Mouse (Mus musculus) hindbrain, embryonic 10.5 days (tissue): ENCODE results near the gene Npat. TPM values are rescaled to one million over a fixed set of nuclear protein-coding genes. Genes with fewer than 3 reads are reported as not detected.

Source experiments
- DNase-seq: peaks from one replicate; pipeline ENCODE4 v3.0.0-alpha.2; 2017; ENCODE audit warnings: low spot score
- H3K27ac ChIP-seq: fragments of 300-500 bp; sonication (generic); 2 replicates; pipeline ENCODE4 v1.5.1; 2016; ENCODE audit warnings: mild to moderate bottlenecking, moderate library complexity
- H3K27me3 ChIP-seq: fragments of 300-500 bp; sonication (generic); 2 replicates; pipeline ENCODE4 v1.6.1; 2016; ENCODE audit warnings: mild to moderate bottlenecking; ENCODE audit not compliant: poor library complexity, insufficient read depth, severe bottlenecking
- H3K36me3 ChIP-seq: fragments of 300-500 bp; sonication (generic); 2 replicates; pipeline ENCODE4 v1.6.1; 2016; ENCODE audit warnings: mild to moderate bottlenecking, moderate library complexity
- H3K4me1 ChIP-seq: fragments of 300-500 bp; sonication (generic); replicated peaks from 2 replicates; pipeline ENCODE4 v1.6.1; 2016; ENCODE audit warnings: mild to moderate bottlenecking
- H3K4me3 ChIP-seq: fragments of 300-500 bp; sonication (generic); 2 replicates; pipeline ENCODE4 v1.5.1; 2016; ENCODE audit warnings: mild to moderate bottlenecking, moderate library complexity
- H3K9me3 ChIP-seq: fragments of 300-500 bp; sonication (generic); 2 replicates; pipeline ENCODE4 v1.6.1; 2016; ENCODE audit warnings: mild to moderate bottlenecking, moderate library complexity
- WGBS: fragments of 180-500 bp; shearing (Covaris S2); methylation state at CpG from one replicate; pipeline ENCODE4 v1.1.7; 2016; 5-methylcytosine and 5-hydroxymethylcytosine counted together
- polyA plus RNA-seq: library from polyadenylated mRNA; unstranded; fragments of >200 nt; fragmentation: Nextera tagmentation; extraction: Ambion mirVana; gene quantifications from 2 replicates; pipeline ENCODE4 v1.2.1, GENCODE M21; 2016

The Npat gene
- polyA plus RNA-seq, 1 experiment from 2014 or later = 13.6 TPM

DNA sequence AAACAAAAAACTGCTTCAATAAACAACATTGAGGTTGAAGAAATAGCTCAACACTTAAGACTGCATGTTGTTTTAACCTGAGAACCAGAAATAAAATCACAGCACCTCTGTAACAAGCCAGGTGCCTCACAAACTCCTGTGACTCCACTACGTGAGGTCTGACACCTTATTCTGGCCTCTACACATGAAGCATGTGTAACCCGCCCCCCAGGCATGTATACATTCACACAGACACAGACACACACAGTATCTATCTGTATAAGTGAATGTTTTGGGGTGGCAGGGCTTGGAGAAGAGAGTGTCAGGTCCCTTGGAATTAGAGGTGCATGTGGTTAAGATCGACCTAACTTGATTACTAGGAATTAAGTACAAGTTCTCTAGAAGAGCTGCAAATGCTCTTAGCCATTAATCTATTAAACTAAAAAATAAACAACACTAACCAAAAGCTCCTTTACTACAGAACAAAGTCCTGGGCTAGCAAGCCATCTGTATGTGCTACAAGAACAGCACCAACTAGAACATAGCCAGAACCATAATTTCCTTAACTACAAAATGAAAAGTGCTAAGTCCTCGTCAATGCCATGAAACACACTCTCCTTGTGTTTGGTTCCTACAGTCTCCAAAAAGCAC lies 60.2 kb downstream of the Npat start:
- 92% methylated on average over 4 of the region's 4 CpGs for WGBS
- H3K27ac ChIP-seq = no peak overlapping the region
- H3K4me3 ChIP-seq = no peak overlapping the region
- no peak for DNase-seq
- no peaks in the 10 kb centered on the region for H3K27me3 ChIP-seq
- H3K36me3 ChIP-seq = 0 out of 2 replicates have a peak, but pooled peaks cover 4% of the 10 kb centered on the region
- H3K4me1 ChIP-seq = no peaks in the 10 kb centered on the region
- H3K9me3 ChIP-seq = no peaks in the 10 kb centered on the region

DNA sequence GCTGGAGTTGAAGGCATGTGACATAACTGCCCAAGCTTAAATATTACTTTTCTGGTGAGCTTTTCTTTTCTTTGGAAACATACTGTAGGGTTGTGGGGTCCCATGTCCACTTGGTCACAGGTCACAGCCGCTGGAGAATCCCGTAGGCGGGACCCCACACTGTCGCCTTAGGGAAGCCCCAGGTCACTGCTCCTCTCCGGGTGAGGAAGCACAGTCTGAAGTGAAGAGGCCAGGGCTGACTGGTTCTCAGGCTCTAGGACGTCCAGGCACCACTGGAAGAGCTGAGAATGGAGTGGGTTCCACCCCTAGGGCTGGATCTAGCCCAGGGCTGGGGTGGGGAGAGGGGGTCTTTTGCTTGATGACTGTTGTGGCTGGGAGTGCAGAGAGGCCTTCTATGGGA lies 61.8 kb downstream of the Npat start:
- Histone ChIP-seq H3K4me3 (no peak overlapping the region), H3K9me3 (no peaks in the 10 kb centered on the region), H3K36me3 (no peaks in the 10 kb centered on the region), H3K27me3 (no peaks in the 10 kb centered on the region), H3K4me1 (no peaks in the 10 kb centered on the region), H3K27ac (no peak overlapping the region)
- no peak for DNase-seq
- WGBS = 74% methylated on average over 6 of the region's 6 CpGs

DNA sequence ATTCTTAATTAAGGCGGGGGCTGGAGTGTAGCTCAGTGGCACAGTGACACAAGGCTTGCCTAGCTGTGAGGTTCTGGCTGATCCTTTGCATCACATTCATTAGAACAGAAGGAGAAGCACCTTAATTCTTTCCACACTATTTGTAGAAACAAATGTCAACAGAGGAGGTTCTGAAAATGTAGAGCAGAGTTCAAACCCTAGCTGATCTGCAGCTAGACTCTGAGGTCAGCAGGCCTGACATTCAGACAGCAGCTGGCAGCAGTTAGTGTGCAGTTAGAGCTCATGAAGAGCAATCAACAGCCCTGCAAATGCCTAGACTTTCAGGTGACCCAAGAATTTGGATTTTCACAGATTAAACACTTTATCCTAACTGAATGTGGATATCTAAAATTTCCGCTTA lies 64.7 kb downstream of the Npat start:
- no peak overlapping the region for H3K4me3 ChIP-seq
- no peak for DNase-seq
- no peaks in the 10 kb centered on the region for H3K36me3 ChIP-seq
- no peak overlapping the region for H3K27ac ChIP-seq
- H3K4me1 ChIP-seq = no peaks in the 10 kb centered on the region
- no peaks in the 10 kb centered on the region for H3K27me3 ChIP-seq
- 95% methylated on average over 2 of the region's 2 CpGs for WGBS
- H3K9me3 ChIP-seq = no peaks in the 10 kb centered on the region

DNA sequence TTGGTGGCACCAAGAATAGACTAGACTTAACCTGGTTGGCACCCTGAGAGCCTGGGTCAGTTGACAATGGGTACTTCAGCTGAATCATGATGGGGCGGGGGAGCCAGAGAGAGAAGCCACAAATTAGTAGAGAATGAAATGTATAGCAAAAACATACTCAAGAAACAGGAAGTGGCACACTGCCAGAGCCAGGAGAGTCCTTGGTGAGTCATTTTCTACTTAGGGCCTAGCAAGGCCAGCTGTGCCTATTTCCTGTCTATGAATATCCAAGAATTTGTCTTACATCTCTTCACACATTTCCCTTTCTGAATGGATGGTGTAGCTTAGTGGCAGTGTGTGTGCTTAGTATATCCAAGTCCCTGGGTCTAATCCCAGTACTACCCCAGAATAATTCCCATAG lies 66.5 kb downstream of the Npat start:
- Histone ChIP-seq H3K27me3 (no peaks in the 10 kb centered on the region), H3K9me3 (no peaks in the 10 kb centered on the region), H3K4me3 (no peak overlapping the region), H3K27ac (no peak overlapping the region), H3K36me3 (no peaks in the 10 kb centered on the region), H3K4me1 (no peaks in the 10 kb centered on the region)
- 85% methylated on average over 1 of the region's 1 CpGs for WGBS
- no peak for DNase-seq

DNA sequence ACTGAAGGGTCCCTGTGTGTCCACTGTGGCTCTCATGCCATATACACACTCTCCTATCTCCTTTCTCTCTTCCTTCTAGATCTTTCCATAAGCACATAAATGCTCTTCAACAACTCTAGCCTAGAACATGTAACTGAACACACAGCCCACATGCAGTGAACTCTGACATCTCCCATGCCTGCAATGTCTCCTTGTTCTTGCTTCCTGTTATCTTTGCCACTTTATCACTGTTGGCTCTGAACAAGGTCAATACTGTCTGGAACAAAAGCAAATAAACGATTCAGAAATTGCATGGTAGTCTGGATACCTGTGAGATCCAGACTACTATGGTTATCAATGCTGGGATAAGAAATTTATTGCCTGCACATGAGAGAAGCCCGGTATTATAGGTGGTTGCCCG lies 67.0 kb downstream of the Npat start:
- Histone ChIP-seq H3K4me3 (no peak overlapping the region), H3K27ac (no peak overlapping the region), H3K27me3 (peaks cover 3% of the 10 kb centered on the region; the same call in 1 of the 2 replicates), H3K4me1 (no peaks in the 10 kb centered on the region), H3K9me3 (no peaks in the 10 kb centered on the region), H3K36me3 (no peaks in the 10 kb centered on the region)
- DNase-seq = no peak
- WGBS = 93% methylated on average over 3 of the region's 3 CpGs

DNA sequence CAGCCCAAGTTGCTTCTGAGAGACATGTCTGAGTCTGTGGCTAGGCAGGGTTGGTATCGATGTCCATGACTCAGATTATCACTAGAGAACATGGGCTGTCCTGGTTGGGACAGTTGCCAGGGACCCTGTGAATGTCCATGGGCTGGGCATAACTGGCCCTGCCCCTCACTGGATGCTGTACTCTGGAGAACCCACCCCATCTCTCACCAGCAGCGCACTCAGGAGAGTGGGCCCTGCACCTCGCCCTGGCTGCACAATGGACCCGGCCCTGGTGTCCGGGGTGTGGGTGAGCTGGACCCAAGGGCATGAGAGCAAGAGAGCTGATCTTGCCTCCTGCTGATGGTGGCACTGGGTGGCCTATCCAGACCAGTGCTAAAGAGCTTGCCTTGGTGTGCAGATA lies 68.1 kb downstream of the Npat start:
- Histone ChIP-seq H3K27ac (no peak overlapping the region), H3K27me3 (peaks cover 11% of the 10 kb centered on the region), H3K4me3 (no peak overlapping the region), H3K9me3 (no peaks in the 10 kb centered on the region), H3K4me1 (peaks cover 8% of the 10 kb centered on the region; the same call in 1 of the 2 replicates), H3K36me3 (no peaks in the 10 kb centered on the region)
- 94% methylated on average over 5 of the region's 5 CpGs for WGBS
- DNase-seq = no peak

DNA sequence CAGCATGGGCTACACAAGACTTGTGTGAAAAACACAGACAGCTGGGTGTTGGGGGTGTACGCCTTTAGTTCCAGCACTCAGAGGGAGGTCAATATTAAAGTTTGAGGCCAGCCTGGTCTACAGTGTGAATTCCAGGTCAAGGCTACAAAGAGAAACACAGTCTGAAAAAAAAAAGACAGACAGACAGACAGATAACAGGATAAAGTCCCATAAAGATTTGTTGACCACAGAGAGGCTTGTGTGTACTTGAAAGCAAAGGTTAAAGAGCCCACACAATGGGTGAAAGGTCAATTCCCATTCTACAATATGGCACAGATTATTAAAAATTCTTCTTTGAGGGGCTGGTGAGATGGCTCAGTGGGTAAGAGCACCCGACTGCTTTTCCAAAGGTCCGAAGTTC lies 70.3 kb downstream of the Npat start:
- WGBS = 88% methylated on average over 3 of the region's 3 CpGs
- peaks cover 13% of the 10 kb centered on the region; the same call in 1 of the 2 replicates for H3K4me1 ChIP-seq
- no peak overlapping the region for H3K4me3 ChIP-seq

DNA sequence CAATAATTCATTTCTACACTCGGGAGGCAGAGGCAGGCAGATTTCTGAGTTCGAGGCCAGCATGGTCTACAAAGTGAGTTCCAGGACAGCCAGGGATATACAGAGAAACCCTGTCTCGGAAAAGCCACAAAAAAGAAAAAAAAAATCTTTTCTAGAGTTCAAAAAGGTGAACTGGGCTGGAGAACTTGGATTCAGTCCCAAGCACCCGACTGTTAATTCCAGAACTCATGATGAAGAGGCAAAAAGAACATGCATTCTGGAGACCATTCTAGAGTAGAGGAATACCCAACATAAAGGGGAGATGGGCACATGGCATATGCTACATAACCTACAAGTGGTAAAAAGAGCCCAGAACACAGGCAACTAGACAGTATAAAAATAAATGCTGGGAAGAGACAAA lies 71.0 kb downstream of the Npat start:
- 98% methylated on average over 4 of the region's 4 CpGs for WGBS
- Histone ChIP-seq H3K4me3 (no peak overlapping the region), H3K27ac (no peak overlapping the region), H3K36me3 (no peaks in the 10 kb centered on the region), H3K4me1 (peaks cover 13% of the 10 kb centered on the region; the same call in 1 of the 2 replicates), H3K27me3 (peaks cover 11% of the 10 kb centered on the region), H3K9me3 (no peaks in the 10 kb centered on the region)
- no peak for DNase-seq

More for the DNA sequence above, 70.3 kb downstream of the Npat start:
- Histone ChIP-seq H3K36me3 (no peaks in the 10 kb centered on the region), H3K27ac (no peak overlapping the region), H3K9me3 (no peaks in the 10 kb centered on the region), H3K27me3 (peaks cover 11% of the 10 kb centered on the region)
- DNase-seq = no peak

DNA sequence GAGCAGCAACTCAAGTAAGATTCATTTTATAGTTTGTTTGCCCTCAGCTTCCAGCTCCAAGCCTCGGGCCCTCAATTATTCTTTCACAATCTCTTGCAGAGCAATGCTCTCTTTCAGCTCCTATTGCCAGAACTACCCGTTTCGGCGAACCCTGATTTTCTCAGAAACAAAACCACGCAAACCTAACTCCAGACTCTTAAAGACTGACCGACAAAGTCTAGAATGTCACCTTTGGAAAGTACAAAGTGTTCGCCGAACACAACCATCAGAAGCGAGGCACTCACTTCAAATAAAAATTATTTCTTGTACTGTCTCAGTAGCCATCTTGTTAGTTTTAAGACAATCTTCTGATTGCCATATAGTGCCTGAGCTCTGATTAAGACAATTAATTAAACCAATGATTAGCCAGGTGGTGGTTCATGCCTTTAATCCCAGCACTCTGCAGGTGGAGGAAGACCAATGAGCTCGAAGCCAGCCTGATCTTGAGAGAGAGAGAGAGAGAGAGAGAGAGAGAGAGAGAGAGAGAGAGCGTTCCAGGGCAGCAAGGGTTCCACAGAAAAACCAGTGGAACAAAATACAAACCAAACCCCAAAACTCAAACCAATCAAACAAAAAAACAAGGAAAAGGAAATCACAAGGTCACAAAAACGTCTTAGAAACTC lies 72.6 kb downstream of the Npat start:
- peak overlapping the region; percentile 81 for H3K27ac ChIP-seq
- peaks cover 13% of the 10 kb centered on the region; the same call in 1 of the 2 replicates for H3K4me1 ChIP-seq
- DNase-seq = no peak
- H3K9me3 ChIP-seq = no peaks in the 10 kb centered on the region
- H3K36me3 ChIP-seq = peaks cover 7% of the 10 kb centered on the region; the same call in 1 of the 2 replicates
- 81% methylated on average over 12 of the region's 12 CpGs for WGBS
- peaks cover 11% of the 10 kb centered on the region for H3K27me3 ChIP-seq
- peak overlapping the region; percentile 66 for H3K4me3 ChIP-seq

DNA sequence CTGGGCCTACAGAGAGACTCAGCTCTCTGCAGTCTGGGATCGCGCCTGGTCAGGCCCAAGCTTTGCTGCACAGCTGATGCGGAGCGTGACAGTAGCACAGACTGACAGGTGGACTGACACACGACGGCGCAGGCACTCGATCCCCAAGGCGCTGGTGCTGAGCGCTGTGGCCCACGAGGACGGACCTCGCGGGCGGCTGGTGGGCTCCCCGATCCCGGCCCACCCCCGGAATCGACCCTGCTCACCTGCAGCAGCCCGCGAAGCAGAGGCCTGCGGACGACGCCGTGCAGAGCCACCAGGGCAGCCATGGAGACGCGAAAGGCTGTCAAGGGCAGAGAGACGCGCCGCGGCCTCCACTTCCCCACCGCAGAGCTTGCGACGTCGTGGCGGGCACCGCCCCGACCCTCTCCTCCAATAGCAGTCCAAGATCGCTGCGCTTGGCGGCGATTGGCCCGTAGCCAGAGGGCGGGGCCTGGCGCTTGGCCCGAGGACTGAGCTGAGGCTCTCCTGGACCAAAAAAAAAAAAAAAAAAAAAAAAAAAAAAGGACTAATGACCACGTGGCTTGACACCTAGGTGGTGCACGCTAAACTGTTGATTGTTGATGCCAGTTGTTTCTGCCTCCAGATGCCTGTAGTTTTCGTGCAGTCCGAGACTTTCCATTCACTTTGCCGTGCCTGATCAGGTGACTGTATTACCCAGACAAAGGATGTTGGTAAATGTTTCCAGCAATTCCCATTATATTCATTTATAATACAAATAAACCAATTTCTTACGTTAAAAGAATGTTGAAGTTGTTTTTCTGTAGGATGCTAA lies 73.3 kb downstream of the Npat start, which contains the start of gene Acat1:
Acat1 (minus strand) TSS at position 415 of the 814 bp plus-strand sequence.
- H3K36me3 ChIP-seq = peaks cover 15% of the 10 kb centered on the region; the same call in 1 of the 2 replicates

DNA sequence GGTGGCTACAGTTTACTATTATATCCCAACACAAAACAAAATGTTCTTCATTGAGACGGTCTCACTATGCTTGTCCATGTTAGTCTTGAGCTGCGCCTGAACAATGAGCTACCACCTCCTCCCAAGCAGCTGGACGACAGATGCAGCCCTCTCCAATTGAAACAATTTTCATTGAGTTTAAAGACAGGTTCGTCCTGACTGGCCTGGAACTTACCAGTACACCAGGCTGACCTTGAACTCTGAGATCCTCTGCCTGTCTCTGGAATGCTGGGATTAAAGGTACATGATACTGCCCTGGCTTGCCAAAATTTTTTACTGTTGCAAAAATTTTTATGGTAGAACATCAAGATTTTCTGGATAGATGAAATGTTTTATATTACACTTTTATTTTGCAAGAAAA lies 77.4 kb downstream of the Npat start:
- Histone ChIP-seq H3K27me3 (peaks cover 4% of the 10 kb centered on the region; the same call in 1 of the 2 replicates), H3K9me3 (no peaks in the 10 kb centered on the region), H3K36me3 (peaks cover 51% of the 10 kb centered on the region), H3K27ac (no peak overlapping the region), H3K4me3 (no peak overlapping the region), H3K4me1 (peaks cover 12% of the 10 kb centered on the region; the same call in 1 of the 2 replicates)
- WGBS = 91% methylated on average over 4 of the region's 4 CpGs
- DNase-seq = no peak

More for the DNA sequence above, 73.3 kb downstream of the Npat start, which contains the start of gene Acat1:
- H3K9me3 ChIP-seq = no peaks in the 10 kb centered on the region
- DNase-seq = peak; percentile 88
- peaks cover 11% of the 10 kb centered on the region for H3K27me3 ChIP-seq
- peaks cover 13% of the 10 kb centered on the region; the same call in 1 of the 2 replicates for H3K4me1 ChIP-seq
- 7% methylated on average over 52 of the region's 52 CpGs for WGBS
- H3K4me3 ChIP-seq = peak within 1 kb of the TSS; percentile 66
- peak within 1 kb of the TSS; percentile 81 for H3K27ac ChIP-seq

DNA sequence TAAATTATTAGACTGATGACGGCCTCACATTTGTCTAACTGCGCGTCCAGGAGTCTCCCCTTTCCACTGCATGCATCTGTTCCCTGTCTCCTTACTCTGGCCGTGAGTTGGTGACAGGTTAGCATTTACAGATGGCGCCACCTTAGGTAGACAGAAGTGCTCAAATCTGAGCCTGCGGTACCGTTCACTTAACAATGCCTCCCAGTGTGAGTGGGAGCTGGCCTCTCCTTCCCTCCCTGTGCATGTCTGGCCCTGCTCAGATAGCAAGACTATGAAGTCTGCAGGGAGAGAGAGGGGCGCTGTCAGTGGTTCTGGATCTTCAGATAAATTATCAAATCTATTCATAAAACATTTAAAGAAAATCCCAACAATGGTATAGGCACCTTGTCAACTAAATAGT lies 78.4 kb downstream of the Npat start:
- Histone ChIP-seq H3K9me3 (no peaks in the 10 kb centered on the region), H3K4me3 (no peak overlapping the region), H3K36me3 (peaks cover 61% of the 10 kb centered on the region), H3K4me1 (peaks cover 2% of the 10 kb centered on the region; the same call in 1 of the 2 replicates), H3K27me3 (no peaks in the 10 kb centered on the region), H3K27ac (no peak overlapping the region)
- DNase-seq = no peak
- WGBS = 90% methylated on average over 8 of the region's 8 CpGs
